Mouse (Mus musculus) neural tube, embryonic 11.5 days (tissue): ENCODE measurements around the gene Rin3. TPM values are rescaled to one million over a fixed set of nuclear protein-coding genes. Genes with fewer than 3 reads are reported as not detected.
A peak's percentile ranks its signal among the peaks of the same experiment; 100 is the strongest.

Experiments
- ATAC-seq: fragments of 200-750 bp; cut with Nextera tagmentation; 2 replicates; pipeline ENCODE4 v1.8.0; 2017; ENCODE audit warnings: moderate number of reproducible peaks, mild to moderate bottlenecking, moderate TSS enrichment, moderate library complexity; ENCODE audit not compliant: insufficient read depth, low FRiP score, low TSS enrichment
- DNase-seq: peaks from one replicate; pipeline ENCODE4 v3.0.0-alpha.2; 2015; ENCODE audit warnings: low spot score
- H3K27ac ChIP-seq: fragments of 300-500 bp; sonication (generic); 2 replicates; pipeline ENCODE4 v1.5.1; 2014; ENCODE audit warnings: low read depth, mild to moderate bottlenecking, low read length
- H3K27me3 ChIP-seq: fragments of 300-500 bp; sonication (generic); 2 replicates; pipeline ENCODE4 v1.6.1; 2014; ENCODE audit warnings: mild to moderate bottlenecking, low read length, mixed read lengths; ENCODE audit not compliant: control insufficient read depth, insufficient read depth
- H3K36me3 ChIP-seq: fragments of 300-500 bp; sonication (generic); 2 replicates; pipeline ENCODE4 v1.6.1; 2014; ENCODE audit warnings: mild to moderate bottlenecking, low read length, moderate library complexity, mixed read lengths; ENCODE audit not compliant: control insufficient read depth, insufficient read depth
- H3K4me1 ChIP-seq: fragments of 300-500 bp; sonication (generic); 2 replicates; pipeline ENCODE4 v1.6.1; 2014; ENCODE audit warnings: low read length, mixed read lengths; ENCODE audit not compliant: control insufficient read depth, insufficient read depth
- H3K4me2 ChIP-seq: fragments of 300-500 bp; sonication (generic); 2 replicates; pipeline ENCODE4 v1.6.1; 2014; ENCODE audit warnings: low read depth, mild to moderate bottlenecking, moderate library complexity
- H3K4me3 ChIP-seq: fragments of 300-500 bp; sonication (generic); 2 replicates; pipeline ENCODE4 v1.5.1; 2014; ENCODE audit warnings: low read depth, low read length
- H3K9ac ChIP-seq: fragments of 300-500 bp; sonication (generic); 2 replicates; pipeline ENCODE4 v1.6.1; 2014; ENCODE audit warnings: mild to moderate bottlenecking, low read length
- H3K9me3 ChIP-seq: fragments of 300-500 bp; sonication (generic); 2 replicates; pipeline ENCODE4 v1.6.1; 2016; ENCODE audit warnings: low read length; ENCODE audit not compliant: control insufficient read depth
- WGBS: fragments of 180-500 bp; shearing (Covaris S2); extraction: QIAGEN DNeasy Blood & Tissue Kit; methylation state at CpG from one replicate; pipeline ENCODE4 v1.1.7; 2014; 5-methylcytosine and 5-hydroxymethylcytosine counted together
- polyA plus RNA-seq: library from polyadenylated mRNA; unstranded; fragments of >200 nt; fragmentation: Nextera tagmentation; extraction: Ambion mirVana; gene quantifications from 2 replicates; pipeline ENCODE4 v1.2.1, GENCODE M21; 2014

Gene Rin3
- polyA plus RNA-seq, 1 experiment from 2014 or later = 5.0 TPM

DNA sequence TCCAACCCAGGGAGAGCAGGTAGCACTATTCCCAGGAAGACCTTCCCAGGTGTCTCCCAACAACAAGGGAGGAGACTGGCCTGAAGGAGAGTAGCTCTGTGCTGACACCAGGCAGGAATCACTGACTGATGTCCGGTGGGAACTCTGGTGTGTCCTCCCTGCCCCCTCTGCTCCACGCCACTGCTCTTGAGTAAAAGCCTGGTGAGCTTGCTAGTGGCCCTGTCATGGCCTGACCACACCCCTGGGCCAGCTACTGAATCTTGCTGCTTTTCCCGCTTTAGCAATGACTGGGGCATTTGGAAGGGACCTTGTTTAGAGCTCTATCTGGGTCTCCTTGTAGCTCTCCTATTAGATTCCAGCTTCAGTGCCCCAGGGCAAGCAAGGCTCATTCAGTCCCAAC is 59.8 kb downstream of the Rin3 start:
- ATAC-seq (no peak), DNase-seq (no peak)
- Histone ChIP-seq H3K9ac (no peak overlapping the region), H3K9me3 (no peaks in the 10 kb centered on the region), H3K27me3 (no peaks in the 10 kb centered on the region), H3K36me3 (no peaks in the 10 kb centered on the region), H3K4me1 (no peaks in the 10 kb centered on the region), H3K4me2 (no peak overlapping the region), H3K27ac (no peak overlapping the region), H3K4me3 (no peak overlapping the region)
- WGBS = 59% methylated on average over 3 of the region's 3 CpGs

DNA sequence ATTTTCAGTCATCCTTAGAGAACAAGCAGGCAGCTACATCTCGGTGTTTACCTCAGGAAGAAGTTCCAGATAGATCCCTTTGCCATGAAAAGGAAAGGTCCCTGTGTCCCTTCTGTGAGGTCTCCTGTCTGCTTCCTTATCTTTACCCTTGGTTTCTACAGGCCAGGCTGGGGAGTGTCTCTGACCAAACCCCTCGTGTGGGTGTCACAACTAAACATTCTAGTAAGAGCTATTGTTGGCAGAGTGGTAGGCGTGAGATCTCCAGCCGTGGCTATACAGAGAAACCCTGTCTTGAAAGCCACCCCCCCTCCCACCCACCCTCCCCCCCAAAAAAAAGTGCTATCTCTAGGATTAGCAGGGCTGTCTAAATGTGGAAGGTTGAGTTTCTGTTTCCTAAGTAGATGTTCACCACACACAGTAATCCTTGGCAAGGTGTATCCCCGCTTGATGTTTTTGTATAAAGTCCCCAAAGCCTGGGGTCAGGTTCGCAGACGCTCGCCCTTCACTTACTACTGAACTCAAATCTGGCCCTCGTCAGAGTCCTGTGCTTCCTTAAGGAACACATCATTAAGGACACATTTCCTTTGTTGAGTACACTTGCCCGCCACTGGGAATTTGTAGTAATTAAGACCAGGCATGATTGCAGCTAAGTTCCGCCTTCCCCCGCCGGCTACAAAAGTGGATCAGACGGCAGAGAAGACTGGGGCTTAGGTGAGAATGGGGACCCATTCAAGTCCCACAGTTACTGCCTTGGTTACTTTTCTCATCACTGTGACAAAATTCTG is 62.4 kb downstream of the Rin3 start:
- ATAC-seq (no peak), DNase-seq (no peak)
- Histone ChIP-seq H3K4me2 (no peak overlapping the region), H3K27me3 (no peaks in the 10 kb centered on the region), H3K9ac (no peak overlapping the region), H3K4me1 (no peaks in the 10 kb centered on the region), H3K27ac (no peak overlapping the region), H3K9me3 (no peaks in the 10 kb centered on the region), H3K4me3 (no peak overlapping the region), H3K36me3 (no peaks in the 10 kb centered on the region)
- WGBS = 67% methylated on average over 14 of the region's 14 CpGs

DNA sequence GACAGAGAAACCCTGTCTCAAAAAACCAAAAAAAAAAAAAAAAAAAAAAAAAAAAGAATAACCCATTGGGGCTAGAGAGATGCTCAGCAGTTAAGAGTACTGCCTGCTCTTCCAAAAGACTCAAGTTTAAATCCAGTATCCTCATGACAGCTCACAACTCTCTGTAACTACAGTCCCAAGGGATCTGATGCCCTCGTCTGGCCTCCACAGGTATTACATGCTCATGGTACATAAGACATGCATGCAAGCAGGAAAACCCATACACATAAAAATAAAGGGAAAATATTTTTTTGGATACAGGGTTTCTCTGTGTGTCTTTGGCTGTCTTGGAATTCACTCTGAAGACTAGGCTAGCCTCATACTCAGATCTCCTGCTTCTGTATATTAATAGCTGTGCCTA is 63.7 kb downstream of the Rin3 start:
- H3K36me3 ChIP-seq = no peaks in the 10 kb centered on the region
- no peak overlapping the region for H3K4me3 ChIP-seq
- no peaks in the 10 kb centered on the region for H3K9me3 ChIP-seq
- no peaks in the 10 kb centered on the region for H3K4me1 ChIP-seq
- no peaks in the 10 kb centered on the region for H3K27me3 ChIP-seq
- no peak overlapping the region for H3K4me2 ChIP-seq
- H3K9ac ChIP-seq = no peak overlapping the region
- peak; percentile 45 for DNase-seq
- WGBS = 18% methylated on average over 1 of the region's 1 CpGs
- ATAC-seq = no peak
- H3K27ac ChIP-seq = no peak overlapping the region

DNA sequence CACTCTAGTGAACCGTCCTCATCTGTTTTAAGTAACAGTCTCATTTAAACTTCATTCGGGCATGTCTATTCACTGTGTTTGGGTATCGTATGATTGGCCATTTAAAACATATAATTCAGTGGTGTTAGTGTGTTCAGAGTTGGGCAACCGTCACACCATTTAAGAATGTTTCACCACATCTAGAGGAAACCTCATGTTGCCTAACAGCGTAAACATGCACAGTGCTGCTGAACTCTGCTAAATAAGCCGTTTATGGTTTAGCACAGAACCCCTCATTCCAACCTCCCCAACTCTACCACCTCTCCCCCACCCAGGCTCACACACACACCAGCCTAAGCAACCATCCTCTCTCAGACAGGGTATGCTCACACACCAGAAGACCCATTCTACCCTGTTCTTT is 65.6 kb downstream of the Rin3 start:
- no peaks in the 10 kb centered on the region for H3K36me3 ChIP-seq
- no peaks in the 10 kb centered on the region for H3K9me3 ChIP-seq
- no peak overlapping the region for H3K9ac ChIP-seq
- no peaks in the 10 kb centered on the region for H3K27me3 ChIP-seq
- no peak overlapping the region for H3K4me2 ChIP-seq
- H3K4me3 ChIP-seq = no peak overlapping the region
- 94% methylated on average over 6 of the region's 6 CpGs for WGBS
- ATAC-seq (no peak), DNase-seq (no peak)
- H3K4me1 ChIP-seq = no peaks in the 10 kb centered on the region
- H3K27ac ChIP-seq = no peak overlapping the region

DNA sequence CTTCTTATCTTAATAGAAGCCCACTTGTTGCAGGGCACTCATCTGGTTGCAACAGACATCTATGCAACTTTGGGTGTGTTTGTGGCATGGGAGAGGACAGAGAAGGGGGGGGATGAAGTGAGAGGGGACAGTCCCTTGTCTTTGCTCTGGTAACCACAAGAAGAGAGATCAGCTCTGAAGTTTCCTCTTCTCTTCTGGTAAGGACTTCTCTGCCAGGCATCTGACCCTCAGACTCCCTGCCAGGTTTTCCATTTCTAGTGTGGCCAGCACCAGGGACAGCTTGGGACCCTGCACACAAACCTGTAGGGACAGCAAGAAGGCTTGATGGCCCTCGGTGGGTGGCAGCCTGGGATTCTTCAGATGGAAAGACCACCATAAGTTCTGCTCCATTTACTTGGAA is 68.1 kb downstream of the Rin3 start:
- WGBS = 89% methylated on average over 1 of the region's 1 CpGs

DNA sequence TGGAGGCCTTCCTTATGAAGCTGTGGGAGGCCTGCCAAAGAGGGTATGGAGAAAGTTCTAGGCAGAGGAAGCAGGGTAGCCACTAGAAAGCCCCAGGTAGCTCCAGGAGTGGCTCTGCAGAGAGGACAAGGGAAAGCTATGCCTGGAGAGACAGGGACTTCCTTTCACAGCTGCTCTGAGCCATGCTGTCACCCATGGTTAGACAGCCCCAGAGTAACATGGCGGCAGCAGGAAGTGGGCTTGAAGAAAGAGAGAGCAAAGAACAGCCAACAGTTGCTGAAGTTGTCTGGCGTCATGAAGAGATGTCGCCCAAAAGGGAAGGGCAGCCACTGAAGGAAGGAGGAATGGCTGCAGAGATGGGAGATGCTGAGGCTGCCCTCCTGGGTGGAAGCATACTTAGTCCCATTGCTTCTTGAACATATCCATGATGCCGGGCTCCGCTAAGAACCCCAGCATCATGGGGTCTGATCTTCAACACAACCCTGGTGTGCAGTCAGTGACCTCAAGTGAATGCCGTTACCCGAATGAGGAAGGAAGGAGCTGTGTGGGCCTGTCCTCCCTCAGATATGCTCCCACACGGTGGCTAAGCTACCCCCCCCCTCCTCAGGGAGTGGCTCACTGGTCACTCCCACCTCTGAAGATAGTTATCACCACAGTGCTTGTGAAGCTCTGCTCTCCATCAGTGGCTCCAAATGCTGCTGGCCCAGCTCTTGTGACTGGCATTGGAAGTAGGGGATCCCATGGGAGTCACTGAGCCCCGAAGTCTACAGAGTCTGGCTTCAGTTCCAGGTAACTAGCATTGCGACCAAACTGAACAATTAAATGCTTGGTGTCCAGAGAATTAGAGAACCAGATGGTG is 71.5 kb downstream of the Rin3 start:
- ATAC-seq (no peak), DNase-seq (no peak)
- H3K4me1 ChIP-seq = no peaks in the 10 kb centered on the region
- no peaks in the 10 kb centered on the region for H3K27me3 ChIP-seq
- no peaks in the 10 kb centered on the region for H3K36me3 ChIP-seq
- 85% methylated on average over 10 of the region's 10 CpGs for WGBS
- no peaks in the 10 kb centered on the region for H3K9me3 ChIP-seq
- no peak overlapping the region for H3K9ac ChIP-seq
- no peak overlapping the region for H3K27ac ChIP-seq
- H3K4me2 ChIP-seq = no peak overlapping the region
- no peak overlapping the region for H3K4me3 ChIP-seq

More for the DNA sequence above, 68.1 kb downstream of the Rin3 start:
- Histone ChIP-seq H3K4me2 (no peak overlapping the region), H3K4me3 (no peak overlapping the region), H3K4me1 (no peaks in the 10 kb centered on the region), H3K36me3 (no peaks in the 10 kb centered on the region), H3K9ac (no peak overlapping the region), H3K9me3 (no peaks in the 10 kb centered on the region), H3K27ac (no peak overlapping the region), H3K27me3 (no peaks in the 10 kb centered on the region)
- DNase-seq (no peak), ATAC-seq (no peak)

DNA sequence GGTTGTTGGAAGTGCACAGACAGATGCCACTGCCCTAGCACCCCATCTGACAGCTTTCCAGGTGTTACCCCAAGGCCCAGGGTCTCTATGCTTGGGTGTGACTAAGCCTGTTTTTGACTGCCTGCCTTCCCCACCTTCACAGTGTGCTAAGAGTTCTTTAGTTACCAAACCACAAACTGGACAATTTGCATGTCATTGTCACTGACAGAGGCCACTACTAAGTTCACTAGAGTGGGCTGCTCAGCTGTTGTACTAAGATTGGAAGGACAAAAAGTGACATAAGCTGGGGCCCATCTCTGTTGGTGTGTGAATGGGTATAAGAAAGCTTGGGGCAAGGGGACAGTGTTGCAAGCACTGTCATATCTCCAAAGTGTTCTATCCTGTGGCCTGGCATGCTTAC is 72.9 kb downstream of the Rin3 start:
- no peaks in the 10 kb centered on the region for H3K27me3 ChIP-seq
- no peak overlapping the region for H3K4me3 ChIP-seq
- no peak overlapping the region for H3K9ac ChIP-seq
- H3K36me3 ChIP-seq = no peaks in the 10 kb centered on the region
- no peak overlapping the region for H3K4me2 ChIP-seq
- no peak for ATAC-seq
- no peak overlapping the region for H3K27ac ChIP-seq
- H3K9me3 ChIP-seq = no peaks in the 10 kb centered on the region
- no peaks in the 10 kb centered on the region for H3K4me1 ChIP-seq
- no peak for DNase-seq

DNA sequence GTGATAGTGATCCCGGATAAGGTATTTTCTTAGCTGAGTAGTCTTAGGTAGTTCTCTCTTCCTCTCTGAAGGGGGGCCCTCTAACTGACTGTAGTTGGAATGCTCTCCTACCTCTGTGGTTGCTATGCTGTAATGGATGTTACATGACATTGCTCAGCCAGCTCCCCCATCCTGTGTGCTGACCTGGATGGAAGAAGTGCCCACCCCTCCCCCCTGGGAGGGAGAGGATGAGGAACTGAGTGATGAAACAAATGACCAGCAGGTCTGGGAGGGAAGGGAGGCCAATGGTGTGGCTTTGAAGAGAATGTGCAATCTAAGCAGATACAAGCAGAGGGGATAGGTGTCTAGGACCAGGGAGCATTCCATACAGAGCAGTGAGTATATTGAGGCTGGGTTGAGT is 73.9 kb downstream of the Rin3 start:
- Histone ChIP-seq H3K9me3 (no peaks in the 10 kb centered on the region), H3K4me1 (no peaks in the 10 kb centered on the region), H3K4me2 (no peak overlapping the region), H3K27ac (no peak overlapping the region), H3K9ac (no peak overlapping the region), H3K27me3 (no peaks in the 10 kb centered on the region), H3K36me3 (no peaks in the 10 kb centered on the region), H3K4me3 (no peak overlapping the region)
- ATAC-seq = no peak
- no peak for DNase-seq
- 83% methylated on average over 1 of the region's 1 CpGs for WGBS

DNA sequence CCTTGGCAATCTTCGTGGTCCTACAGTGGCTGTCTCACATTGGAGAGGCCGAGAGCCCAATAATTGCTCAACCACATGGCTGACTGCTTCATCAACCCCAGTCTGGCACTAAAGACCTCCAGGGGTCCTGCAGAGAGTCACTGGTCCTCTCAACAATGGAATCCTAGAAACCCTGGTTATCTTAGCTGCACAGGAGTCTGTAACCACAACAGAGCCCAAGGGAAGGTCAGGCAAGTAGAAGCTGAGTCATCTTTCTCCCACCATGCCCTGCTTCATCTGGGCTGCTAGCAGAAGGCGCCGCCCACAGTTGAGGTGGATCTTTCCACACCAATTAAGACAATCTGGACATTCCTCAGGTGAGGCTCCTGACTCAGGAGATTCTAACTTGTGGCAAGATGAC is 76.5 kb downstream of the Rin3 start:
- 82% methylated on average over 4 of the region's 4 CpGs for WGBS
- no peaks in the 10 kb centered on the region for H3K27me3 ChIP-seq
- ATAC-seq = no peak
- no peak for DNase-seq
- no peaks in the 10 kb centered on the region for H3K4me1 ChIP-seq
- H3K36me3 ChIP-seq = no peaks in the 10 kb centered on the region
- no peak overlapping the region for H3K27ac ChIP-seq
- no peak overlapping the region for H3K4me2 ChIP-seq
- no peak overlapping the region for H3K9ac ChIP-seq
- H3K4me3 ChIP-seq = no peak overlapping the region
- H3K9me3 ChIP-seq = no peaks in the 10 kb centered on the region
